Mouse (Mus musculus) urinary bladder, postnatal 36 days (tissue): ENCODE measurements around the gene Gm9913.

ENCODE experiments used
- DNase-seq, 2 experiments: peaks; one replicate each; pipeline ENCODE4 v3.0.0; 2022; ENCODE audit warnings: low spot score in 2 of 2, mixed read lengths in 1 of 2

Gene Gm9913

DNA sequence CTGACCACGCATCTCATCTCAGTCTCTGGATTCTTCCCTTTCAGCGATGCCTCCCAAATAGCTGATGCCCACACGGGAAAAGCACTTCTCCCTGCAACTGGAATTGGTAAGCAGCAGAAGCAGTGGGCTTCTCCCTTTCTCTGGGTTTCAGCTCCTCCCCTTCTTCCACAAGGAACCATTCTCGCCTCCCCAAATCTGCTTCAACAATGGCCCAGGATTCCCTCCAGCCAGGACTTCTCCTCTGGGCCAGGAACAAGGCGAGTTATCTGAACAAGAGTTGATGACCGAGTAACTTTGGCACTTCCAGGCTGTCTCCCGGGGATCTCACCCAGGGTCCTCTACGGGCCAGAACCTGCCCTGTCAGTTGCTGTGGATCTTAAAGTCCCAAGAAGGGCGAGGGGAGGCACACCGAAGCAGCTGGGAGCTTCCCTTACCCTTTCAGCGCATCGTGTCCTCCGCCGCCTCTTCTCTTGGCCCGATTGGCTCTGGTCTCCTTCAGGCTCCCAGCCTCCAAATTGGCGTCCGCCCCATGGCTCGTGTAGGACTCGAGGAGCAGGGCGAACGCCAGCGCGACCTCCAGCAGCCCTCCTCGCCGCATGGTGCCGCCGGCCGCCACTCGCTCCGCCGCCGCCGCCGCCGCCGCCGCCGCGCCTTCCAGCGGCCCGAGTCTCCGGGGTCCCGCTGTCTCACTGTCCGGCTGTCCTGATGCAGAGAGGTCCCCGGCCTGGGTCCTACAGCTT is at the start of gene Gm9913:
Gene Gm9913, plus strand, starts transcription at position 84 of the 740 bp plus-strand sequence.
- DNase-seq: peak; percentile 33 to 60

DNA sequence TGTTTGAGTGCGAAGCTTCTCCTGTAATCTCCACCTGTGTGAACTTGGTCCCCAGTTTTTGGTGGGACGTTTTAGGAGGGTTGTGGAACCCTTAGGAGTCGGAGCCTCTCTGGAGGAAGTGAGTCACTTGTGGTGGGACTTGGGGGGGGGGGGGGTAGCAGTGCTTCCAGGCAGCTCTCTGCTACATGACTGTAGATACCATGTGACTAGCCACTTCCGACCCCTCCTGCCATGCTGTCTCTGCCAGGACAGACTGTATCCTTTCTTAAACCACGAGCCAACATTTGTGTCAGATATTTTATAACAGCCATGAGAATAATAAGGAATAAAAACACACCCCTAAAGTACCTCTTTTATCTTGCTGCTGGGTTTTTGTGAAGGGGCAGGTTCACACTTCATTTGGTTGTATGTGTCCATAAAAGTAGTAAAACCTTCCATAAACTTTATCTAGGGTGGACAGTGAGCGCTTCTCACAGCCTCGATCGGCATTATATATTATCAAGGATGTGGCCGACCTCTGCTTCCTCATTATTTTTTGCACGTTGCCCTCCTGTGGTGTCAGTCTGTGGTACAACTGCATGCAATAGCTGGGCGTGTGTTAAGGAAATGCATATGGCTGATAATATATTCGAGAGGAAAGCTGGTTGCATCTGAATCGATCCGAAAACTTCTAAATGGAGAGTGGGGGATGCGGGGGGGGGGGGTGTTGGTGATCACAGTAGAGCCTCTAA is 48.7 kb upstream of the Gm9913 start:
- no peak for DNase-seq

DNA sequence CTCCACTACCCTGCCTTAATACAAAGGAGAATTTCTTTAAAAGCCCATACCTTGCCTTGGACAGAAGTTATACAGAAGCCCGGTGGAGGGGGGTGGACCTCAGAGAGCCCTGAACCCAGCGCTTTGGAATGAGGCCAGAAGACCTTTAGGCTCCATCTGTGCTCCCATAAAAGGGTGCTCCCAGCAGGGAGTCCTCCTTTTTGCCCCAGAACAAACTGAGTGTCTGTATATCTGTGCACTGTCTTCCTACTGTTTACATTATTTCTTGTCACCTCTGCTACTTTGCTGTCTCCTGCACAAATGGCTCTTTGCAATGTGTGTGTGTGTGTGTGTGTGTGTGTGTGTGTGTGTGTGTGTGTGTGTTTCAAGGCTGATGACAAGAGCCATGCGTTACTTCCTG is 45.8 kb upstream of the Gm9913 start:
- no peak for DNase-seq

DNA sequence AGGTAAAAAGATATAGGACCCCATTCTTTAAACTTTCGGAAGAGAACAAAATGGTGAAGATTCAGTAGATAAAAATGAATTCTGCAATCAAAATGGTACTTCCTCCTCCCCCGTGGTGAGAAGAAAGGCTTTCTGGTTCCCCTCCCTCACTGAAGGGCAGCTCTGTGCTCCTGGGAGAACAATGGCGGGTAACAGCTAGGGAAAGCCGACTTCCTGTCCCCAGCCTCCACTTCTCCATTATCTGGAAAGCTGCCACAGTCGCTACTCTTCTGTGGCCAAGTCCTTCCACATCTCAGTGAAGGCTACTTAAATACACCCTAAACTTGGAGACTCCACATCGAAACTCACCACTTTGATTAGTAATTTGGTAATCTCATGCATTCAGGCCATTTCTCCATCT is 40.9 kb upstream of the Gm9913 start:
- no peak for DNase-seq

DNA sequence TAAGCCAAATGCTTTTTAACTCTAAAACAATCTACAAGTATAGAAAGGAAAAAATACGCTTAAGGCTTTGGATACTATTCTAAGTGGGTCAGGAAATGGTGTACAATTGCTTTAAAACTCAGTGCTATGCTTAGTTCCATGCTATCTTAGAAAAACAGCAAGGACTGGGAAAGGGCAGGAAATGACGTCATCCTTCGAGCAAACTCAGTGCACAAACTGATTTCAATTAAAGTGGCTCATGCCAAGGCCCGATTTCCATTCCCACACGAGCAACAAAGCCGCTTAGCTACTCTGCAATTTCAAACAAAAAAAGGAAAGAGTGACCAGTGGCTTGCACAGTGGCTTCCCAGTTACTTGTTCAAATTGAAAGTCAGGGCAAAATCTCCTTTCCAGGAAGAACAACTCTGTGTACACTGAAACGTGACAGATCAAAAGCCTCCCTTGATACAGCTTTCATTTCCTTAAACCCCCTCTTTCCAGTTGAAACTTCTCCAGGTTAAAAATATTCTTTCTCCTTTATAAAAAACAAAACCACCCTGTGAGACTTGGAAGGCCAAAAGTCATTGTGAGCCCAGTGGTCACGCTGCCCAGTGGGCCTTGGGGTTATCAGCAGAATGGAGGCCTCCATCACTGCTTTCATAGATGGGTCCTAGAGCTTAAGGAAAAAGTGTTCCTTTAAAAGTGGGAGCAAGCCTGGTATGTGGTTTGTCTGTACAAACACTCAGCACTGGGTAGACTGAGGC is 34.2 kb upstream of the Gm9913 start:
- DNase-seq: no peak

DNA sequence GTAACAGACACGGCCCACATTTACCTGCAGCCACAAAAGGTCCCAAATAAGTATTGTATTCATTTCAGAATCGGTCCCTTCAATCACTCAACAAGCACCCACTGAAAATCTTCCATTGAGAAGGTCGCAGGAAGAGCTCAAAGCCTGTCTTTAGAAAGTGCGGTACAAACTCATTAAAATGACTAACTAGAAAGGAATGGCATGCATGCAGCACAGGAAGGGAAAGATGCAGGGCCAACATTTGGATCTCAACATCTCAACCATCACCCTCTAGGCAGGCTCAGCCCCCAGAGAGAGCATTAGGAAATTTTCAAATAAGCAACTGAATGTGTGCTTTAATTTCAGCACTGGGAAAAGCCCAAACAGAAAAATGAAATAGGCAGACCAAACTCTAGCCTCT is 33.2 kb upstream of the Gm9913 start:
- no peak for DNase-seq

DNA sequence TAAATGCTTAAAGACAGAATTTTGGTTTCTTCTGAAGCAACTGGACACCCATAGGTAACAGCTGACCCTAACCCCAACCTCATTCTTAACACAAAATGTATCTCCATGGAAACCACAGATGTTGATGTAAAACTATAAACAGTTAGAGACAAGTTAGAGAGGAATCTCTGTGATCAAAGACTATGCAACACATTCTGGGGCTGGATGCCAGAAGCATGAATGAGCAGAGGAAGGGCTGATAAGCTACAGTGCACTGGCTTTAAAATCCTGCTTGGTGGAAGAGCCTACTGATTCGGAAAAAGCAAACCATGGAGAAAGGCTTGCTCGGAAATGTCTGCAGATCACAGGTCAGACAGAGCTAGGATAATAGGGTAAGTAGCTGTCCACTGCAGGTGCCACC is 31.7 kb upstream of the Gm9913 start:
- DNase-seq: no peak

DNA sequence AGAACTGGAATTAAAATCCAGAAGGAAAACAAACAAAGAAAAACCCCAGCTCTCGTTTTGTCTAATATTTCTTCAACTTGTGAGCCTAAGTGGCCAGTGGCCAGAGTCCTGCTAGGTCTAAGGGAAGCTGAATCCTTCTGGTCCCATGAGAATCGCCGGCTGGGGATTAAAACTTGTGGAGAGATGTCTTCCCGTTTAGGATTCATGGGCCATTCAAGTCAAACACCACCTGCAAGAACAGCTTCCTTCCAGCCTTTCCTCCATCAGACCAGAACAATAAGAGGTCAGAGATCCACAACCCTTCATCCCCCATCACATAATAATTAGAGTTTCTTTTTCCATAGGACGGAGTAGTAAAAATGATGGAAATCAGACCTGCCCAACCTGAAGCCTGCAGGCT is 30.2 kb upstream of the Gm9913 start:
- no peak for DNase-seq

DNA sequence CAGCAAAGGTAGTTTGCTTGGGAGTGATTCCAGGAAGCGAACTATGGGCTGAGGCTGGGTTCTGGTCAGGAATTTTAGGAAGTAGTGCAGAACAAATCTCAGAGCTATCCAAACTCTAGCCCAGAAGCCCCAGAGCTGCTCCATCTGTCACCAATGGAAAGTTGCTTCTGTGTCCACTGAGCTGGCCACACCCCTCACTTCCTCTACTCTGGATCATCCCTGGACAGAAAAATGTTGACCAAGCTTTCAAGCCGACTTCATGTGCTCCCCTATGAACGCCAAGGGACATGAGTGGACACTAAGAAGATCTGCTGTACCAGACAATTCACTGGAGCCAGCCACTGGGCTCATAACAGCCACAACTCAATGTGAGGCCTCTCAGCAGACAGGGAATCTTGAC is 28.7 kb upstream of the Gm9913 start:
- DNase-seq: no peak

DNA sequence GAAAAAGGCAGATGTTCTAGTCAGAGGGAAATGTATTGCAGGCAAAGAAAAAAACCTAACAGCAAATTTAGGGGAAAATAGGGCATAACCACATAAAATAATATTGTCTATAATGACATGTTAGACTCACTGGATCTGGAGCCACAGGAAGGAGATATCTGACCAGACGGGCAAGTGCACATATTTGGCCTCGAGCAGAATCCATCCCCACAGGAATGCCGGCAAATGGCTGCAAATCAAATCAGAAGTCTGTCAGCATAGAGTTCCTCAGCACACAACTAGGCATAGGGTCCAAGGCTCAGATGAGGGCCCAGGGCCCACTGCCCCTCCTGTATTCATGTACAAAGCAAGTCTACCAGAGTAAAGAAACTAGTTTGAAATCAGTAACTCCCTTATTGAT is 27.5 kb upstream of the Gm9913 start:
- no peak for DNase-seq

DNA sequence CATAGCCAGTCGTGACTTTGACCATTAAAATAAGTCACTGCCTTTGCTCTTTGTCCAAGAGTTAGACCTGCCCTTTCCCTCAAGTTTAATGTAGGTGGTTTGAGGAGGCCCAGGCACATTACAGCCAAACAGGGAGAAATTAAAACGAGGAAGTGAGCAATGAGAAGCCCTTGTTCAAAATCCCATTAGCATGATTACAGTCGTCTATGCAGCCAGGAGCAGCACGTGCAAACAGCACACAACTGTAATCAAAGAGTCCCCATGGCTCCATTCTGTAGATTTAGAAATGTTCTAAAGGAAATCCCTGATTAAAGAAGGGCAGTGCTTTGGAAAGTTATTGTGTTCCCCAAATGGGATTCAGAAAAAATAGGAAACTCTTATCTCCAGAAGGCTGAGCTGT is 26.2 kb upstream of the Gm9913 start:
- no peak for DNase-seq

DNA sequence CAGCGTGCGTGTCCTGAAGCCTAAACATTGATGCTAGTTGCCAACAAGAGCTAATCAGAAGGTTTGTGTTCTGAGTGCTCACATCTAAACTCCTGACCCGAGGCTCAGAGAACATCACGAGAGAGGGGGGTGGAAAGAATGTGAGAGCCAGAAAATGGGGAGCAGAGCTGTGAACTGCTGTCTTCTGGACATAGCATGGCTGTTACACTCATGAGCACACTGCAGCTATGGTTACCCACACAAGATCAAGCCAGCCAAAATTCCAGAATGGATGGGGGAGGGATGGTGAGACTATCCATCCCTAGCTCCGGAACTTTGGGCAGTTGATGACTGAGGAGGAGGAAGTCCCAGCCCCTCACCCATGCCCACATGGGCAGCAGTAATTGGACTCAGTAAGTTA is 24.8 kb upstream of the Gm9913 start:
- no peak for DNase-seq

DNA sequence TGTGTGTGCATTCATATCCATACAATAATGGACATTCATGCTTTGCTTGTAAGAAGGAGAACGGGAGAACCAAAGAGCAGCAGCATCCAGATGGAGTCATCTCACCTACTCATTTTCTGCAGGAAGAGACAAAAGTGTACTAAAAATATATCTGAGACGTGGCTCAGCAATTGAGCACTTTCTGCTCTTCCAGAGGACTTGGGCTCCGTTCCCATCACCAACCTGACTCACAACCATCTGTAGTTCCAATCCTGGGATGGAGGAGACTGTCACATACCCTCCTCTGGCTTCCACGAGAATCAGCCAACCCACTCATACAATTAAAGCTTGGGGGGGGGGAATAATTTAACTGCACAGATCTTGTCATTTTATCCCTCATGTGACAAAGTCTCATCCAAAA is 23.8 kb upstream of the Gm9913 start:
- no peak for DNase-seq

DNA sequence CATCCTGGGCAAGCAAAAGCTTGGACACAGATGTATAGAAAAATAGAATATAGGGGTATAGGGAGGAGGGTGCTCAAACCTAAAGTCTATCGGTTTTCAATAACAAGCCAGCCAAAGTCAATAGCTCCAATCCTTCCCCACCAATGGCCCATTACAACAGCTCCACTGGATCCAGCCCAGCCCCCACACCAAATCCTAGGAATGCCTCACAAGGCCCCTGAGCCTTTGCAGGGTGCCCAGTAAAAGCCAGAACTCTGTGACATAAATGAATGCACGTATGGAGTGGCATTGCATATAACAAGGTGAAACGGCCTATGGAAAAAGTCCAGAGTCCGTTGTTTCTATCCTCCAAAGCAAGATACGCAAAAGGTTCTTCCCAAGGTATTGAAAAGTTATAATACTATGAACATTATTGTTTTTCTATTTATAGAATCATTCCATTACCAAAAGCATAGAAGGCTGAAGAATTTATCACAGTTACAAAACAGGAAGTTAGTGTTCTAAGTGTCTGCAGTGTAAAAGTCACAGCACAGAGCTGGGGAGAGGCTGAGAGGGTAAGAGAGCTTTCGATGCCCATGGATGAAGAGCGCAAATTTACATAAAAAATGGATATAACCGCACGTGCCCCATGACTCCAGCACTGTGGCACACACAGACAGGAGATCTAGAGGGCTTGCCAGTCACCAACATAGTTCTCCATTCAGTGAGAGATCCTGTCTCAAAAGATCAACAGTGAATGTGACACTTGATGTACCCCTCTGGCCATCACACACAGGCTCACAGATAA is 23.2 kb upstream of the Gm9913 start:
- no peak for DNase-seq

DNA sequence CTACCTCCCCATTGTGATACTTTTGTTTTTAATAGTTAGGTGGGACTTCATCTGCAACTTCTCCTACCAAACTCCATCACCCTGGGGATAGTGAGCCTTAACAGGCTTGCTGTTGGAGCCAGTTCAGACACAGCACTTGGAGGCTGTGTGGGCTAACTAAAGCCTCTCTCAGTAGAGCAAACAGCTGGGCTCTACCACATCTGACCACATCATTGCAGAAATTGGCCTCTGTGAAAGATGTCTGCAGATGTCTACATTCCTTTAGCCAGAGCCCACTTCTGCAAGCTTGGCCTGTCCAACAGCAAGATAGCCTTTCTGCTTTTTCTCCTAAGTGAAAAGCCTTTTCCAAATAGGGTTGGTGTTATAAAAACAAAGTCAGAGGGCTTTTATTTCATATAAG is 20.7 kb upstream of the Gm9913 start:
- no peak for DNase-seq

DNA sequence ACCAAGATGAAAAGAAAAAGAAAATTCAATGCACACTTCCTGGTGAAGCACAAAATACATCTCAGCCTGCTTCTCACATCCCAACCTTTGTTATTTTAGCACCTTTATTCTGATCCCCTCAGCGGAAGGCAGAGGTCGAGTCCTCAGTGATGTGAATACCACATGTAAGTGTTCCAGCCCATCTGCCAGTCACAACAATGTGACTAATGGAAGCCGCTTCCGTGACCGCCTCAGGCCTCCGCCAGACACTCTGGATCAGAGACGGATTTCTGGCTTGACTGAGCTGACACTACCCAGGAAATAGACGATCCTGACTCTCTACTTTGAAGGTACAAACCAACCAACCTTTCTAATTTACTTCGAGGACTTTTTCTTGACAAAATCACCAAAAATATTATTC is 20.0 kb upstream of the Gm9913 start:
- DNase-seq: no peak

DNA sequence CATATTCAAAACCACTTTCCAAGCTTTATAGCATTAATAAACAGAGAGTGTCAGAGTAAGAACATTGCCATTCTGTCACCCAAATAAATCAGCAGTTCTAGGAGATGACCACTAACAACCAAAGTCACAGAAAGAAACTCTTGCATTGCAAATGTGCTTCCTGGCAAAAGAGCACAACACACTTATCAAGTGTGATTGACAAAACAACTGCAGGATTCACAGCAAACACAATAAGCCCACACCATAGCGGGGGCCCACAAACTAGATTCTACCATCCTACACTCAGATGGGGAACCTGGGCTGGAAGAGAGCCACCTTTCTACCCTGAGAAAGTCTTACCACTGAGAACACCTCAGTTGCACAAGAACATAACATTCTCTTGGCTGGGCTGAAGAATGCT is 14.9 kb upstream of the Gm9913 start:
- DNase-seq: no peak

DNA sequence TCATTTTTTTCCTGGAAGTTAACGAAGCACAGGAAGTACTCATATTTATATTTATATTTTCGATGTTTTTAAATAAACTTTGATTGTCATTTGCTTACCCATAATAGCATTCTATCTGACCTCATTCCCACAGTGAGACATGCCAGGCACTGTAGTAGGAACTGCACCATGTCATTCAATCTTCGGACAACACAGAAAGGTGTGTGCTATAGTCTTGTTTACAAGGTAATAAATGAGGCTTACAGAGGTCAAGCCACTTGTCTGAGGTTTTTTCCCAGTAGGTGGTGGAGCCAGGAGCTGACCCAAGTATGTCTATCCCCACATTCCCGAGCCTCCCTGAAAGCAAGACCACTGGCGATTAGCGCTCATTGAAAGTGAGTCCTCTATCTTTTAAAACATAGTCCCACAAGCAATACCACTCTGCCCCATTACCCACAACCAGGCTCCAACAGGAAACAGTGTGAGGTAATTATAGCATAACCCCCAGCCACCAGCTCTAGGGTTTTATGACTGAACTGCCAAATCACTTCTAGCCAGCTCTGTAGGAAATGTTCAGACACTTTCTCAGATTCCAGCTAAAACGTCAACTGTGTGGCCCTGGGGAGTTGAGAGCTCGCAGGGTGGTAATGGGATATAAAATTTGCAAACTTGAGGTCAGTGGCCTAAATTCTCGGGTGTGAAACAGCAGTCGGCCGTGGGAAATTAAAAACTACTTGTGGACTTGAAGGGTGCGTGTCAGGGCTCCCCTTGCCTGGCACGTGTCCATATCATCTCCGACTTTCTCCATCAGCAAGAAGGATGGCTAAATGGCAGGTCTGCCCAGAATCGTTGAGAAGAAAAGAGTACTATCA is 12.6 kb upstream of the Gm9913 start:
- no peak for DNase-seq

DNA sequence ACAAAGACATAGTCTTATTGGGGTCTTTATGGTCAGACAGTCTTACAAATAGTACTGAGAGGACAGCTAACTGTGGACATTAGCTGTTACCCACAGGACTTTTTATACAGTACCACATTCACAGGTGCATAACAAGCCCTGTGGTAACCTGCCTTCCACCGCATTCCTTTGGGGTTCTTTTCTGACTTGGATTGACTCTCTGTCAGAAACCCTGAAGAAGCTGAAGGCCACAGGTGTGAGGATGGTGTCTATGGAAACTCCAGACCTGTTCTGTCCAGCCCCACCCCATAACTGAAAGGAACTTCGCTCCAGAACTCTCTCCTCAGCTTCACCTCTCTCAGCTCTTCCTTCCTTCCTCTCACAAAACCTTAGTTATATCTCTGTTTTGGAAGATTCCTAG is 10.6 kb upstream of the Gm9913 start:
- DNase-seq: no peak

DNA sequence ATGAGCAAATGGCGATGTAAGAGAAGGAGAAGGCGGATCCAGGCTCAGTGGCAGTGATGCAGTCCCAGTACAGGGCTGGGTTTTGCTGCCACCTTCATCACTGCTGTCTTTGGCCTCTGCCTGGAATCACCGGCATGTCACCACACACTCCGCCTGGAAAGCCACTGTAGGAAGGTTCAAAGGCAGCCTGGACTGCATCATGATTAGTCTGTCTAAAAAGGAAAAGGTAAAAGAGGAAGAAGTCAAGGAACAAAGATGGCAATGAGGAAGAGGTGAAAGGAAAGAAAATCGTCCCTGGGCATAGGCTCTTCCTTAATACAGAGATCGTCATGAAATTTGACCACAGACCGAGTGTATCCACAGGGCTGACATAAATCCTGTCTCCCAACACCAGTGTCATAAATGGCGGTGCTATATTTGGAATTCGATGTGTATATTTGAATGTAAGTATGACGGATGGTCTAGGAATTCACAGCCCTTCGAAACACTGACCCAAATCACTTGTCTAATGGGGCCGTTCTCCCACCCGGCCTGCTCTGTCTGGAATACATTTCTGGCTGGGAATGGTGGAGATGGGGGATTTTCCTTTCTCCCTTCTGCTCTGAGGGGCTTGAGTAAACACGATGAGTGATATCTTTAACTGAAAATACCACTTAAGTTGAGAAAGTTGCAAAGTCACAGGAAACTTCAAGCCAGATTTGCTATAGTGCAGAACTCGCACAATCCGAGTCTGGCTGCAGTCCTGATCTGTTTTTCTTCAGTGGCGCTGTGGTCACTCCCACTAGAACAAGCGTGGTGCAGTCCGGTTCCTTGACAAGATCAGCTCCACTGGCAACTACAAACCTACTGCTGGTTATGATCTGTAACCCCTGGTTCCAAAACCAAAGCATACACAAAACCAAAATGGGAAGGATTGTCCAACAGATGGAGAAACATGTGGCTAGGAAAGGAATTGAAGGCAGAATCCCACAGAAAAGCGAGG is 9.8 kb upstream of the Gm9913 start:
- no peak for DNase-seq
